Mouse (Mus musculus) left cerebral cortex, postnatal 14 days (tissue): Measurements from ENCODE around the gene Dusp28. TPM values are rescaled to one million over a fixed set of nuclear protein-coding genes. Genes with fewer than 3 reads are reported as not detected.

Experiments
- DNase-seq, 2 experiments: peaks; one replicate each; pipeline ENCODE4 v3.0.0; 2021 to 2022; ENCODE audit warnings: low spot score in 2 of 2, mixed read lengths in 1 of 2
- intact Hi-C: fragments of 180-260 bp; cut with DNase I; formaldehyde crosslinking; loops from one replicate; pipeline ENCODE4 v1.15.1; 2025
- long read RNA-seq, 2 experiments: library from polyadenylated mRNA; stranded (forward); transcript quantifications; one replicate each; pipeline ENCODE4 v2.0.0; 2021
- total RNA-seq, 2 experiments: library from RNA; stranded (reverse); gene quantifications; 2 replicates each; pipeline ENCODE4 v1.2.3; 2021

The Dusp28 gene
- 1 to 10 TPM; 6.6 to 8.1 TPM for total RNA-seq
- long read RNA-seq, experiment 1, transcript Dusp28-201 (2 exons, 1,314 nt), result major isoform, 5 of 7 reads
- long read RNA-seq, experiment 1, partial matches to known transcripts, result 0 of 7 reads
- long read RNA-seq, experiment 1, other reads (novel, unspliced or antisense), result 2 of 7 reads
- long read RNA-seq, experiment 2, transcript Dusp28-201 (2 exons, 1,314 nt), result major isoform, 10 of 15 reads
- long read RNA-seq, experiment 2, partial matches to known transcripts, result 2 of 15 reads
- long read RNA-seq, experiment 2, other reads (novel, unspliced or antisense), result 3 of 15 reads

GRCm38 (mm10) chr1:92906779-92907631 is at the start of gene Dusp28:
Gene Dusp28, plus strand, starts transcription at chr1:92906981.
- peak; percentile 77 to 81 for DNase-seq
- intact Hi-C loops, result no loop called here

DNA sequence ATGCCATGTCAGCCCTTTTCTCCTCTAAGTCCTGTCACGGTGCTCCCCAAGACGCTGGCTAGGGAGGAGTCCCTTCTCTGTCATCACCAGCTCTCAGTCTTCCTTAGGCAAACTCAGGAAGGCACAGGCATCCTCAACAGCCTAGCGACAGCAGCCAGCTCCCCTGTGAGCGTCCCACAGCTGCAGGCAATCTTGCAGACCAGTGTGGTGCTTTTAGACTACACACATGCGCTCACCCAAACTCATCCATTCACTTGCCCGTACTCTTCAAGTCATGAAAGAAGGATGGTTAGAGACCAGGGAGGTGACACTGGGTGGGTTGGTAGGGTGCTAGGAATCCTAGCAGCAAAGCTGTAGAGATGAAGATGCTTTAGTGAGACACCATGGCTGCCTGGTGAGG is 45.3 kb upstream of the Dusp28 start:
- DNase-seq, result no peak
- intact Hi-C loops, result no loop called here

GRCm38 (mm10) chr1:92863268-92863667 is 43.5 kb upstream of the Dusp28 start:
- no peak for DNase-seq

GRCm38 (mm10) chr1:92866170-92866569 is 40.6 kb upstream of the Dusp28 start:
- intact Hi-C loops, result no loop called here
- DNase-seq, result peak in 1 of 2 experiments; percentile 58

More at GRCm38 (mm10) chr1:92863268-92863667, 43.5 kb upstream of the Dusp28 start:
- intact Hi-C loops, result no loop called here

DNA sequence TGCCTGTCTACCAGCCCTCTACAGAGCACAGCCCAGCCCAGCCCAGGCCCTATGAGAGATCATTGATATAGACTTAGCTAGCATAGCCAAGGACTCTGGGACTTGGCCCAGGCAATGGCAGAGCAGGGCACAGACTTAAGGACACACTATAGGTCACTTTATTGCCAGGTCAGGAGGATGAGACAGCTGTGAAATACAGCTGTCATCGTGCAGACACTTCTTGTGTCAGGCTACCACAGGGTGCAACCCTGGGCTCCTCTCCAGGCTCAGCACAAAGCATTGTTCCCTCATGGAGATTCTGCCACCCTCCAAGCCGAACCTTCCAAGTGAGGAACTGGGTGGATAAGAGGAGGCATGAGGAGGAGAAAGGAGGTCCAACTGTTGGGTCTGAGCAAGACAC is 36.8 kb upstream of the Dusp28 start:
- intact Hi-C loops, result no loop called here
- DNase-seq, result no peak

- intact Hi-C loops, result no loop called here
- no peak for DNase-seq
These were observed 34.1 kb upstream of the Dusp28 start for GRCm38 (mm10) chr1:92872666-92873065.

DNA sequence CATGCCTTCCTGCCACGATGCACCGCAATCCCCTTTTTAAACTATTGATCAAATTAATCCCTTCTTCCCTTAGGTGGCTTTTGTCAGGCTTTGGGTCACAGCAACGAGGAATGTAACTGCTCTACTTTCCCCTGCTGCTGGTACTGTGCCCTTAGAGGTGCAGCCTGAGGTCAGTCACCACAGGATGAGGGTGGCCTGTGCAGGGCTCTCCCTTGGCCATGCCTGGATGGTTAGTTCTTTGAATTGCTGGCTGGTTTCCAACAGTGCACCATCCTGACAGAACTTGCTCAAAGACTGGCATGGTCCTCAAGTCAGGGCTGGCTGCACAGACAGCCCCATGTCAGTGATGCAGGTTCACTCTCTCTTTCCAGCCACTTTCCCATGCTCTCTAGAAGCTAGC is 32.8 kb upstream of the Dusp28 start:
- no peak for DNase-seq

DNA sequence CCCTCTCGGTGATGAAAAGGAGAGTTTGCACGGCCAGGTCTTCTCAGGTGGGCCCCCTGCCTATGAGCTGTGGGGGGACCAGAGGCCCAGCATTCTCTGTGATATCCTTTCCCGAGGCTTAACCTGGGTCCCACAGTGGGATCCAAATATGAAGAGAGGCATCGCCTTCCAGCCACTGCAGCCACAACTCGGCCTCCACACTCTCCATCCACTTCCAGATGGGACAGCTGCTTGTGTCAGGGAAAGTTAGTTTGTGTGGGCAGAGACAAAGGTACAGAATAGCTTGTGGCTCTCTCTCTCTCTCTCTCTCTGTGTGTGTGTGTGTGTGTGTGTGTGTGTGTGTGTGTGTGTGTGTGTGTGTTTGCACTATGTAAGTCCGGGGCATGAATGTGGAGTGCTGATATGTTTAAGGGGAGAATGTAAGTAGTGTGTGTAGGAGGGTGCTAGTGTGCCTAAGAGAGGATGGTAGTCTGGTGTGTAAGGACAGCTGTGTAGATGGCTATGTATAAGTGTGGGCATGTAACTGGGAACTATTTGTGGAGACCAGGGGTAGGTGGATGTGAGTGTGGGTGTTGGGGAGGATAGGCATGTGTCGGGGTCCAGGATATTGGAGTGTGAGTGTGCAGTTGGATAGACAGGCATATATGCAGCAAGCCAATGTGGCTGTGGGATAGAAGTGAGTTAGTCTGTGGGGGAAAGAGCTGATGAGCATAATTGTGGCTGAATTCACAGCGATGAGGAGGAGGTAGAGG is 31.2 kb upstream of the Dusp28 start:
- intact Hi-C loops, result no loop called here
- peak in 1 of 2 experiments; percentile 41 for DNase-seq

More for the DNA sequence above, 32.8 kb upstream of the Dusp28 start:
- intact Hi-C loops, result no loop called here

DNA sequence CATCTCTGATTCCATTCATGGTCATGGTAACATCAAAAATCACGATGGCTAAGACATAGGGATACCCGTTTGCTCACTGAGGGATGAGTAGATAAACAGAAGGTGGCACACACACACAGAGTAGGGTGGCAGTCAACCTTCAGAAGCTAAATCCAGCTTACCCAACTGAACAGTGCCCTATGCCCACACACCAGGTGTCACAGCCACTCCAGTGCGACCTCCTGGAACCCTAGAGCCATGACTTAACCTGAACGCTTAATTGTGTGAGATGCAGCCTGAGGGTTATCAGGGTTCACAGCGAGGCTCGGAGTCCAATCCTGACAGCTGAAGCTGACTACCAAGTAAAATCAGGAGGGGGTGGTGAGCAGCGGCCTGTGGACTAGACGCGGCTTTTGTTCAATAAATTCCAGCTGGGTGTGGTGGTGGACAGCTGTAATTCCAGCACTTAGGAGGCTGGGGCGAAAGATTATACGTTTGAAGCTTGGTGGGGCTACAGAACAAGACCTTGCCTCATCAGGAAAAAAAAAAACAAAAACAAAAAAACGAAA is 29.3 kb upstream of the Dusp28 start:
- intact Hi-C loops, result no loop called here
- no peak for DNase-seq

DNA sequence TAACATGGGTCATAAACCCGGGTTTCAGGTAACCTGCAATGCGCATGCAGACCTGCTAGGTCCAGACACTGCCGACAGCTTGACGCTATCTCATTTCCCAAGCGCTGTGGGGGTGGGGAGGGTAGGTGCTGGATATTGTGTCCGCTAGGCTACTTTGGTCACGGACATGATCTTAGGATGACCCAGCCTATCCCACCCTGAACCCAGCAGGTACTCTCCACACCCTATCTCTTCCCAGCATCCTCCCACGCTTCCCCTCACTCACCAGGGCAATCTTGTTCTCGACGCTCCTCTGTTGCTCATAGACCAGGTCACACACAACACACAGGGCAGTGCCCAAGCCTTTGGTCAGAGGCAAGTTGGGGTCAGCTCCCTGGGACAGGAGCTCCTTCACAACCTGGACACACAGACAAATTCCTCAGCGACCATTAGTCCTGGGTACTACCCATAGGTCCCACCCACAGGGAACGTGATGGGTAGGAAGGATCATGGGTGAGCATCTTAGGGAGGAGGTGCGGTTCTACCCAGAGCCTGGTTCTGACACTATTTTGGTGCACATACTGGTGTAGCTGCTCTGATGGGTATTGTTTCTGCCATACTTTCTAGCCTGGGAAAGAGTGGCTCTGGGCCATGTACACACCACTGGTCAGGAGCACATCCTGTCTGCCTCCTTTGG is 28.6 kb upstream of the Dusp28 start:
- intact Hi-C loops, result no loop called here
- DNase-seq, result no peak

- intact Hi-C loops, result no loop called here
- peak; percentile 39 to 71 for DNase-seq
These were observed 27.5 kb upstream of the Dusp28 start for GRCm38 (mm10) chr1:92879266-92879665.

GRCm38 (mm10) chr1:92880101-92880500 is 26.7 kb upstream of the Dusp28 start:
- intact Hi-C loops, result no loop called here
- DNase-seq, result no peak

DNA sequence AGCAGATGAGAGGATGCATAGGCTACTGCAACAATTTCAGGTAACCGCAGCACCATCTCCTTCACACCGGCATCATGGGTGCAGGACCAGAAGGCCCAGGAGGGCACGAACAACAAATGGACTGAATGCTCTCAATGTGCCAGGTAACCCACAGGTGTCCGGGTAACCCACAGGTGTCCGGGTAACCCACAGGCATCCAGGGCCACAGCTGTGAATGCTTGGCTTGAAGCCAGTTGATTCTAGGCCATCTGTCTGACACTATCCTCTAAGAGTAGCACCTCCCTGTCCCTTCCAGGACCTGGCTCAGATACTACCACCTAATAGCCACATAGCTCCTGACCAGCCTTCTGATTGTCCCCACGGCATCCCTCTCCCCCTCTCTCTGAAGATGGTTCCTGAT is 24.8 kb upstream of the Dusp28 start:
- no peak for DNase-seq
- intact Hi-C loops, result no loop called here

DNA sequence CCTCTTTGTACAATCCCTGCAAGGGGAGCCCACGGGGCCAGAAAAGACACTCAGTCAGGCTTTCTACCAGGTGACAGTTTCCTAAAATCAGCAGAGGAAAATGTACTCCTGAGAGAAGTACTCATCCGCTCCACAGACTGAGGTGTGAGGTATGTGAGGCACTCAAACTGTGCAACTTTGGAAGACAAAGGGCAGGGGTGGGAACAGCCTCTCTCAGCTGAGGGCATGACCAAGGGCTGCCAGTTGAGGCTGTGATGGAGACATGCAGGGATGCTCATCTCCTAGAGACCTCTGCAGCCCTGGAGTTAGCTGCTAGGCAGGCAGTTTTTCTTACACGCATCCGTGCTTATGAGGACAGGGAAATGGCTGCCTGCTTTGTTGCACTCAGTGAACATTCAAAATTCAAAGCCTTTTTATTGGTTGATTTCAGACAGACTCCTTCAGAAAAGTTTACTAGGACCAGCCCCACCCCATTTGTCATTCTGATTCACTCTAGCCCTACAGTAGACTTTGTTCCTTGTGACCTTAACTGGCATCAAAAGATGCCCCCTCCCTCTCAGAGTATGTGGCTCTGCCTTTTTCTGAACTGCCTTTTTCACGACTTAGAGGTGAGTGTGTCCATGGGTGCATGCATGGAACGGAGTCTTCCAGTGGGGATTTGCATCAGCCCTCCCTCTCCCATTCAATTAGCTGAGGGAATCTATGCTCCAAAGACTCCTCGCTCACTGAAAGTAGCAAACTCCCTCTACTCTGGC is 17.7 kb upstream of the Dusp28 start:
- intact Hi-C loops, result no loop called here

GRCm38 (mm10) chr1:92892791-92893190 is 14.0 kb upstream of the Dusp28 start:
- DNase-seq, result no peak
- intact Hi-C loops, result no loop called here

More for the DNA sequence above, 17.7 kb upstream of the Dusp28 start:
- no peak for DNase-seq

DNA sequence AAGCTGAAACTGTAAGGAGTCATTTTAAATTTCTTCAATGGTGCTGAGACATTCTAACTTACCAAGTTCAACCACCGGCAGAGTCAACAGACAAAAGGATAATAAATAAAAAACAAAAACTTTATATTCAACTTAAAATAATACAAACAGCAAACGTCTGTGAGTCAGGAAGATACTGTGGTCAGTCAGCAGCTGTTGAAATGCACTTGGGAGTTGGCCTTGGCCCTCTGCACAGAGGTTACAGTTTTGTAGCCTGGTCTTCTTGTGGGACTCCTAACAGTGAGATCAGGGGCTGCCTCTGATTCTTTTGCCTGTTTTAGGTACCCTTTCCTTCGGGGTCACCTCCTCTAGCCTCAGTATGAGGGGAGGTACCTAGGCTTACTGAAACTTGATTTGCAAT is 12.9 kb upstream of the Dusp28 start:
- DNase-seq, result no peak
- intact Hi-C loops, result no loop called here

DNA sequence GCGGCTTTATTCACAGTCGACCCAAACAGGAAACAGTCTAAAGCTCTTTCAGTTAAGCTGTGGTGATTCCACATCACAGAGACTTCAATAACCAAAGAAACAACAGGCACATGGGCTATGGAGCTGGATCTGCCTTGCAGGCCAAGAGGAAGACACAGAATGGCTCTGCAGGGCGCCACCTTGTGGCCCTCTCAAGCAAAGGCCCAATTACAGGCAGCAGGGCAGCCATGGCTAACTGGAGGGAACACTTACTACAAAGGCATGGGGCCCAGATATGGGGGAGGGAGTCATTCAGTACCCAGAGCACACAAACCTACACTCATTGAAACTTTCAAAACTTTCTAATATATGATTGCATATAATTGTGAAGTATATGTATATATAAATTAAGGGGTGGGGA is 11.7 kb upstream of the Dusp28 start:
- peak; percentile 89 to 92 for DNase-seq

DNA sequence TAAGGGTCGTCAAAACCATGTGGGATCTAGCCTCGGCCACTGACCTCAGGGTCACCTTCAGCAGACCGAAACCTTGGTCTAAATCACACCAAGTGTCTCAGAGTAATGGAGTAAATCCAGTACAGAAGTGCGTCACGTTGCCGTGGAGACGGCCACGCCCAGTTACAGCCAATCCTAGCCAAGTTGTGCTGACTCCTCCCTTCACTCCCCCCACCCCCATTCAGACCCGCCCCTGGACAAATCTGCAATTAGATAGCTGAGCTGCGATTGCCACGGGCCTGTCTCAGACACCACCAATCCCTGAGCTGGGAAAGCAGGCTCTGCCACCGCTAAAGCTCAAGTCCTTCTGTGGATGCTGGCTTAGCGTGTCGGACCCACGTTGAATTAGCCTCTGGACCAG is 4.0 kb upstream of the Dusp28 start, which contains the start of gene Ankmy1:
Ankmy1 (minus strand) TSS at position 121 of the 400 bp plus-strand sequence.
- DNase-seq, result peak; percentile 79 to 91
- intact Hi-C loops, result no loop called here

More for the DNA sequence above, 11.7 kb upstream of the Dusp28 start:
- intact Hi-C loops, result loop anchor here (5.0 kb wide), 1 partner anchor 378 kb away; the partner anchor contains the start of gene Olfr1414
